Mouse (Mus musculus) Muller cell, postnatal 12 days (primary cell): ENCODE results near the gene Cherp.

Experiments
- DNase-seq: peaks from one replicate; pipeline ENCODE4 v3.0.0-alpha.2; 2015; ENCODE audit errors: inconsistent ontology term

Cherp gene

DNA sequence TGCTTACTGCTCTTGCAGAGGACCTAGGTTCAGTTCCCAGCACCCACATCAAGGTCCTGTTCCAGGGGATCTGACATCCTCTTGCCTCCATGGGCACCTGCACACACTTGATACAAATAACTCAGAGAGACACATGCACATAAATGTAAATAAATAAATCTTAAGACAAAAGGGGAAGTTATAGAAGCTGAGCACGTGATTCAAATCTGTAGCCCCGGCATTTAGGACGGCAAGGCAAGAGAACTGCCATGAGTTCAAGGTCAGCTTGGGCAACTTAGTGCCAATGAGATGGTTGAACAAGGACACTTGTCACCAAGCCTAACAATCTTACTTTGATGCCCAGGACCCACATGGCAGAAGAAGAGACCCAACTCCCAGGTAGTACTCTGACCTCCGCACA lies 57.0 kb downstream of the Cherp start:
- DNase-seq: no peak

DNA sequence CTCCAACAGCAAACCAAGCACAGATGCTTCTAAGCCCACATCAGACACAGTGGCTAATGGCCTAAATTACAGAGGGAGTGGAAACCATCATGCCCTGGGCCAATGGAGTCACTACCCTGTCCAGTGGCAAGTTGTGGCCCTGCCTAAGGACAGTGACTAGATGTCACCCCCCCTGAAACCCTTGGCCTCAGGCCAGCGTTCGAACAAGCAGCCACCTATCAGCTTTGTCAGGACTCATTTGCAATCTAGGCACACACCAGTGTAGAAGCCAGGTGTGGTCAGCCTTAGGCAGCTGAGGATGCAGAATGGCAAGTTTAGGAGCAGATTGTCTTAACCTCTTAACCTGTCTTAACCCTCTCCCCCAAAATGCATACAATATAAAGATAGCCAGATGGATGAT lies 59.8 kb downstream of the Cherp start:
- no peak for DNase-seq

- no peak for DNase-seq
Measured at GRCm38 (mm10) chr8:72413839-72414238, 61.2 kb downstream of the Cherp start.
